Comparison of ENCODE assay signal across 19 mouse cellular contexts in genomic region chr16:11601336-11602082, GRCm38 (mm10).
DNase-seq lines count a peak whose midpoint lies in the region; ATAC-seq and TF ChIP-seq lines count a peak whose summit lies in the region.
"Had no signal": no experiment of that assay in that cellular context is flagged by ENCODE, and none has a peak within 500 bp of the region (broad histone marks: within the 10 kb centered on the region; RNA-seq: fewer than 3 reads in every experiment).

No protein-coding gene starts in this region.

- no peaks in the 10 kb centered on the region for H3K27me3 ChIP-seq in Patski
- H3K27me3 ChIP-seq: embryonic facial prominence, embryonic 13.5 days; forebrain, embryonic 13.5 days; intestine, embryonic 15.5 days had no signal

- in situ Hi-C loops in Patski (cut with MboI; ENCODE audit: low pct_unique_long_range_greater_than_20kb) = loop anchor here (5.0 to 10.0 kb wide), 2 partner anchors 134 to 603 kb away; no protein-coding TSS in a partner anchor

- intact Hi-C loops in heart, postnatal 25 days (cut with DNase I) = loop anchor here (5.0 kb wide), 1 partner anchor 174 kb away; no protein-coding TSS in a partner anchor

- TF ChIP-seq CTCF in Patski (IDR thresholded peaks at IDR 0.05) = peak; percentile 31

- CTCF ChIA-PET in Patski (lab: Charles Lee) = interaction anchor here (1.0 to 1.8 kb wide), 5 partner anchors 24 to 133 kb away, joined by 3 to 7 read pairs (median 4); no protein-coding TSS in a partner anchor

- peak; percentile 18 for ATAC-seq in Patski
- peak; percentile 56 to 65; a peak in 3 of 4 replicates for ATAC-seq in hematopoietic stem cell, adult 5-6 weeks (replicated peaks in 1 of 2; ENCODE audit: insufficient read depth in 1 of 2, low FRiP score in 2 of 2, low TSS enrichment in 1 of 2, low read depth in 1 of 2, poor library complexity in 2 of 2, severe bottlenecking in 2 of 2)
- 0 out of 2 replicates have a peak, but pooled peaks have one; percentile 30 for ATAC-seq in neutrophil, adult 5-6 weeks (ENCODE audit: extremely low read depth, insufficient number of reproducible peaks, low FRiP score, poor library complexity, severe bottlenecking)
- ATAC-seq: forebrain, embryonic 13.5 days; forebrain, postnatal 0 days; intestine, embryonic 15.5 days had no signal

- DNase-seq in A20 (ENCODE audit: low read depth, low spot score) = peak; percentile 3
- no peak for DNase-seq in Patski (ENCODE audit: low read depth, low spot score)
- no peak for DNase-seq in kidney, postnatal 10 days
- no peak for DNase-seq in heart, postnatal 25 days (ENCODE audit: low spot score)
- DNase-seq in thymus, postnatal 14 days = no peak
- DNase-seq: adrenal gland, adult 8-10 months; adrenal gland, postnatal 36 days; cerebellum, adult 11 months; cerebellum, adult 8-10 months; cerebellum, postnatal 14 days; forebrain, postnatal 0 days; gastrocnemius, postnatal 36 days; heart, adult 18-20 months; heart, postnatal 10 days had no signal

- POLR2A ChIA-PET in Patski (lab: Charles Lee) = no interaction called here
